Comparison of ENCODE assay signal across 7 mouse cellular contexts in genomic region chr7:35237935-35238334, GRCm38 (mm10). TPM values are rescaled to one million over a fixed set of nuclear protein-coding genes. Genes with fewer than 3 reads are reported as not detected.
"Had no signal": no experiment of that assay in that cellular context is flagged by ENCODE, and none has a peak within 500 bp of the region (broad histone marks: within the 10 kb centered on the region; RNA-seq: fewer than 3 reads in every experiment).

No protein-coding gene starts in this region.

RNA-seq across cellular contexts. Expression of gene Lrp3, which starts 22.6 kb away (rescaled TPM):
- total RNA-seq: megakaryocyte progenitor cell, adult 5-6 weeks; megakaryocyte, adult 5-6 weeks; megakaryocyte-erythroid progenitor cell, adult 5-6 weeks; monocyte, adult 5-6 weeks had no signal
- polyA plus RNA-seq: macrophage, myocyte had no signal

RNA-seq across cellular contexts. Expression of gene Slc7a10, which starts 51.8 kb away (rescaled TPM):
- total RNA-seq: megakaryocyte progenitor cell, adult 5-6 weeks; megakaryocyte, adult 5-6 weeks; megakaryocyte-erythroid progenitor cell, adult 5-6 weeks; monocyte, adult 5-6 weeks had no signal
- polyA plus RNA-seq: liver, adult 2 months; macrophage; myocyte had no signal
